Mouse (Mus musculus): ENCODE data around the gene Rell1.
"Not testable (repeated sequence)": the region's sequence is repeated elsewhere in the genome, so short reads cannot be mapped to it uniquely, and the experiment has no call there.

The Rell1 gene

DNA sequence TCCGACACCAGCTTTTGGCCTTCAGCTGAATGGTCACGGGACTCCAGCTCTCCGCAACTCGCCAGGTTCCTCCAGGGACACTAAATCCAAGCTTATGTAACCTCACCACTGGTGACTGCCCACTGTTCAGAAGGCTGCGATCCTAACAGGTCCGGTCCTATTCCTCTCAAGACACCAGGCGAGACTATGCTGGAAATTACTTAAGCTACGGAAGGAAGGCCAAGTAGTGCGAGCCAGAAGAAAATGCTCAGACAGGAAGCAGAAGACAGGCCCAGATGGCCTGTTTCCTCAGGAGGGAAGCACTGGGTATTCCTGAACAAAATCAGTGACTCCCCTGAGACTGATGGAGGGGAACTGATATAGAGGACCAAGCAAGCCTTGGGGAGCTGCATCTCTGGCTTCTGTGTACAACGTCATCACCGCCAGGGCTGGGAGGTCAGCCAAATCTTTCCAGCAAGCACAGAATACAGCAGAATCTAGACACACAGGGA, 17.2 kb downstream of the Rell1 start:
- no peak for DNase-seq

DNA sequence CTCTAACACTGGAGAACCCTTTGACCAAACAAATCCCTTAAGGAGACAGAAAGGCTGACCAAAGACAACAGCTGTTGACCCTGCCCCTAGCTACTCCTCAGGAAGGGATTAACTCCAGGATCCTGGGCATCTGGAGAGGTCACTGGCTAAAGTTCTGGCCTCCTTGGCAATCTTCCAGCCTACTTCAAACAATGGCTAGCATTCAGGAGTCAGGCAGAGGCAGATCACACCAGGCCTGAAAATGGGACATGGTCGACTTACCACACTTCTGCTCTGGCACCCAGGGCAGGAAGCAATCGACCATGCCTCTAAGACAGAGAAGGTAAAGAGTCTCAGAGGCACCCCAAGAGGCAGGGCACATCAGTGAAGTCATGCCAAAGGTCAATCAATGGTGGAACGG, 19.5 kb downstream of the Rell1 start:
- DNase-seq = peak; percentile 25 to 47

DNA sequence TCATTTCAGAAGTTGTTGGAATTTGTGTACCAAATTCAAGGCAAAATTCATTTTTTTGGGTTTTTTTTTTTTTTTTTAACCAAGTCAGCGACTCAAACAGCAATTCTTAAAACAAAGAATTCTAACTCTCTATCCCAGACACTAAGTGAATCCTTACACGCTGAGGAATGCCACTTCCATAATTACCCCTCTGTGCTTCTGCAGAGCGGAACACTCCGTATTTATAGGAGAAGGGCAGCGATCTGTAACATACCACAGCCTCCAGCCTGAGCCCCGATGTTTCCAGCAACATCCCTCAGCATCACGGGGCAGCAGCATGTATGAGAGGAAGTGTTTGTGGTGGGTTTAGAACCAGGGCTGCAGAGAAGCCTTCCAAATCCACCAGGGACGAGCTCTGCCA, 21.2 kb downstream of the Rell1 start:
- DNase-seq = no peak

DNA sequence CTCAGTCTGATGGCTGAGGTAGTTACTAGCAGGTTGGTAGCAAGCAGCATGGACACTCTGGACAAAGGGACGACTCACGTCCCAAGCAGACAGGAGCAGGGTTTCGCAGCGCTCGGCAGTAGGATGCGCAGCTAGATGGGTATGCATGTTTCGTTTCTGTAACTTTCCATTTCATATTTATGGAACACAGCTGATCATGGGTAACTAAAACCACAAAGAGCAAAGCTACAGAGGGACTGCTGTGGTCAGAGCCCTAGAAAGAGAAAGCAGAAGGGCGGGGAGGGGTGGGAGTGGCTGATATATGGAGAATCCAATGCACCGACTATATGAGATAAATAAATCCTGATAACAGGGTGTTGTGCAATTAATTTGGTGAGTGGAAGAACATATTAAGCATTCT, 25.4 kb downstream of the Rell1 start:
- DNase-seq = no peak

DNA sequence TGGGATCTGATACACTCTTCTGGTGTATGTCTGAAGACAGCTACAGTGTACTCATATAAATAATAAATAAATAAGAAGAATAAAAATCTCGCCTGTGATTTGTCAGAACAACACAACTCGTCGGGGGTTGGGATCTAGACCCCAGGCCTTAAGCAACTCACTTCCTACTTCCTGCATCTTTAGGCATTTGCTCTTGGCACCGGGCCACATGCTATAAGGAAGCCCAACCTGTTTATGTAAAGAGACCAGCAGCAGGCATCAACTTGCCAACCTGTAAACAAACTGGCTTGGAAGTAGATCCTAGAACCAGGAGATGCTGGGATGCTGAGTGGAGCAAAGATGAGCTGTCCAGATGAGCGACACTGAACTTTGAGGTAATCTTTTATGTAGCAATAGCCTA, 26.8 kb downstream of the Rell1 start:
- DNase-seq = no peak

DNA sequence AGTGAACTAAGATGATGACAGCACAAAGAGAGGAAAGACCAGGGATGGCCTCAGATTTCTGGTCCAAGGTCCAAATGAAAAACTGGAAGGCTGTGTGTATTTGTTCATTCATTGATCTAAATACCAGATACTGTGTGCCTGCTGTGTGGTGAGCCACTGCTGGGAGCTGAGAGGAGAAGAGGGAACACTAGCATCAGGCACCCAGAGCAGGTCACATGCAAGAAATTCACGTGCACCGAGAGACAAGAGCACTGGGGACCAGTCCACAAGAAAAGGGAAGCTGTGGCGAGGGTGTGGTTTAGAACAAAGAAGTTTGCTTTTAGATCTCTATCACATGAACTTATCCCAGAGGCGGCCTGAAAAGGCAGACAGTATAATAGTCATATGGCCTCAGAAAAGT, 30.1 kb downstream of the Rell1 start:
- peak; percentile 53 to 54 for DNase-seq

DNA sequence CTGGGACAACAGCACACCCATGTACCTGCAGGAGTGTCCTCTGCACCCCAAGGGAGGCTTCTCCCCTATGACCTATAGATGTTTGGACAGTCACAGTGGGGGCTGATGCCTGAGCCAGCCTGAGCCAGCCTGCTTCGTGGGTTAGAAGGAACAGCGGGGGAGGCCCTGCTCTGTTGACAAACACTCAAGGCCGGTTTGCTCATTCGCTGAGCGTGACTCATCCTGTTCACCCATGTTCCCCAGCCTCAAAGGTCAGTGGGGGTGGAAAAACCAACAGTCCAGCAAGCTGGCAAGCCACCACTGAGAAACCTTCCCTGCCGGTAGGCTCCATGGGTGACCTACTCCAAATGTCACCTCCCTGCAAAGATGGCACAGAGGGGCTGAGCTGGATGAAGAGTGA, 32.0 kb downstream of the Rell1 start:
- peak; percentile 77 to 87 for DNase-seq

DNA sequence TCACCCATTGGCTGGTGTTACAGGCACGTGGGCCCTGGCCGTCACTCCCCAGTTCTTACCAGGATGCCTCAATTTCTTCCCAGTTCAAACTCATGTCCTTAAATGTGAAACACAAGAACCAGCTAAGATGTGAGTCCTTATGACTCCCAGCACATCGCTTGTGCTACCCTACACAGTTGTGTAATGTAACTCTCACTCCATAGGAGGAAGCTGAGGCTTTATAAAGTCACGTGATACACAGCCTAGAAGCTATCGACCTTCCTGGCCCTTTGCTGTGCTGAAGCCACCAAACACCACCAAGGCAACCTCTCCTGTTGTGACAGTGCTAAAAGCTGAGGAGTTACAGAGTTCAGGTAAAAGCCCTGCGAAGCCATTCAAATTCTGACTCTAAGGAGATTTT, 33.1 kb downstream of the Rell1 start:
- no peak for DNase-seq

DNA sequence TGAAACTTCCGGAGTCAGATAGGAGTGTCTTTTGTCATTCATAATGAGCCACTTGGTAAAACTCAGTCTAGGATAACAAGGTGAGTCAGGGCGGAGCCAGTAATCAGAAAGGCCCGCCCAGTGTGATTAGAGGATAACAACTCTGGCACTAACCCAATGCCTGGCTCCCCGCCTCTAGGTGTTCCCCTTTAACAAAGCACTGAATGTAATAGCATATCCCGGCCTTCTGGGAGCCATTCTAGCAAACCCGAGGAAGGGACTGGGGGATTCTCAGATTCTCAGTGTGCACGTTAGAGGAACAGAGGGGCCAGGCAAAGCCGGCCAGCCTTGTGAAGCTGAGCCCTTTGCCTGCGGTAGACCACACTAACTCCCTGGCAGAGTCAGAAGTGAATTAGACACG, 35.9 kb downstream of the Rell1 start:
- peak; percentile 41 to 66 for DNase-seq

DNA sequence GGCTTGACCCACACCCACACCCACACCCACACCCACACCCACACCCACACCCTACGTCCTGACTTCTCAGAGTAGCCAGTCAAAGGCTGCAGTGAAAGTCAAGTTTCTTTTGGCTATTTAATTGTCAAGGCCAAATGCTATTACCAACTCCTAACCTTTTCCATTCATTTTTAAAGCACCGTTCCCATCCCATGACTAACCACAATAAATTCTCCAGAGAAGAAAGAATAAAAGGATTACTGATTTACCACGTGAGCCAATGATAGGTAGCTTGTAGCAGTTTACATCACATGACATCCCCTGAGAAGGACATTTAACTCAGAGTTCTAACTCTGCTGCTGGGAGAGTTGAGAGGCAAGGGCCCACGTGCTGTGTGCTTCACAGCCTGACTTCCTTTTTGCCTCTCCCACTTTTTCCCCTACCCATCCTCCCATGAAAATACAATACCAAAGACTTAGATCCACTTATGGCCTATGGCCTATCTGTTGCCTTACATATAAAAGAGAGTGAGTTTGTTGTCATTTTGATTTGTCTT, 37.8 kb downstream of the Rell1 start:
- no peak for DNase-seq

DNA sequence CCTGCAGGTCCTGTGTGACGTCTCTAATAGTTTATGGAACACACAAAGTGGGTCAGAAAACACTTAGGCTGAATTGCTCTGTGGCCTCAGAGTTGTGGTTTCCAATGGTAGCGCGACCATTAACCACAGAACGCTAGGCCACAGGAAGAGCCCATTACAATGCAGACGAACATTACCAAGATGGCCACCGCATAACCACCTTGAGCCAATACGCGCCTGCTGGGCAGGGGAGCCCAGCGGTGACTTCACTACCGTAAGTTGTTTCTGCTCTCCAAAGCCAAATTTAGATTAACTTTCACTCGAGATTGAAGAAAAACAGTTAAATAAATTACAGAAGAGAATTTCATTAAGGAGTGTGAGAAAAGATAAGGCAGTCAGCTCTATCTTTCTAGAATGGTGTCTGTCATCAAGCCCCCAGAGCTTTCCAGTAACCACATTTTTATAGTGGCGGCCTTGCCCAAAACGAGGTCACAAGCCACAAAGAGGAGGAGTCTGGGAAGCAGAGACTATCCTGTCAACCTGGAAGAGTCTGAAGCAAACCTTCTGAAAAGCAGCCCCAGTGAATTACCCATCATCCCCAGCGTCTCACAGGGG, 43.6 kb downstream of the Rell1 start:
- no peak for DNase-seq

DNA sequence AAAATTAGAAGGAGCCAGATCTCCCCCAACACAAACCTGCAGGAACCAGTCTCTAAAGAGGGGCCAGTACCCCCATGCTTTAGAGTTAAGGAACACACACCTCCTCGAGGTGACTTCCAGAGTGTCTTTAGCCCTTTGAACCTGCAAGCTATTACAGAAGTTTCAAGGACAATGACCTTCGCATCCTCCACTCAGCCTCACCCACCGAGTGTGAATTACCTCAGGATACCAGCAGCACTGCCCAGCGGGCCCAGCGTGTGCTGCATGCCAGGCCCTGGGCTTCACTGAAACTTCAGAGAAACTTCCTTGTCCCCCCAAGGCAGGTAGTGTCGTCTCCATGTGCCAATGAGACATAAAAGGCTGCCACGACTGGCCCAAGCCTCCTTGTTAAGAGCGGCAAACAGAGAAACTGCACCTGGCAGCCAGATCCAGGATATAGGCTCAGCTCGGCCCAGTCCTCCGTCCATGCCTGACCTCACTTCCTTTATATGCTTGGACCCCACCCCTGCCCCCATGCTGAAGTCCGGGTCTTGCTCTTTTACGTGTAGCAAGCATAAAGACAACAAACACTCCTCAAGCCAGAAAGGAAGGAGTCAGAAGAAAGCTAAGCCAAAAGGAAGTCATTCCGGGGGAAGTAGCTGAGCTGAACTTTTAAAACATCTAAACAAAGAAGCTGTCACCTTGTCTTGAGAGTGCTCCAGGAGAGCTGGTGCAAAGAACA, 45.2 kb downstream of the Rell1 start:
- DNase-seq = peak in 1 of 2 experiments; percentile 32

DNA sequence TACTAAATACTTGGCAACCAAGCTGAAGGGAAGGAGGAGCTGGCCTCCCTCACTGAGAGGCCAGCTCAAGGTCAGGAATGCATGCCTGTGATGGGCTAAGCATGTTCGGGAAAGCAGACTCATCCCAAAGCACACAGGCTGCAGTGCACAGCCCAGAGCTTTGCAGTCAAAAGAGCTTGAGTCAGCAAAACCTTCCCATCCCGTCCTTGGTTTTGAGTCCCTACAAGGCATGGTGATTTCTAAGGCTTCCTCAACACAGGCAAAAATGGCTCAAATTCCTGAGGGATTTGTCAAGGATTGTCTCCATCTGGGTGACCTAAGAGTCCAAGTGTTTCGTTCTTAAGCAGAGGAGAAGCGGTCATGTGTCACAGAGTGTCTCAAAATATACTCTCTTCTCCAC, 50.5 kb downstream of the Rell1 start:
- no peak for DNase-seq

DNA sequence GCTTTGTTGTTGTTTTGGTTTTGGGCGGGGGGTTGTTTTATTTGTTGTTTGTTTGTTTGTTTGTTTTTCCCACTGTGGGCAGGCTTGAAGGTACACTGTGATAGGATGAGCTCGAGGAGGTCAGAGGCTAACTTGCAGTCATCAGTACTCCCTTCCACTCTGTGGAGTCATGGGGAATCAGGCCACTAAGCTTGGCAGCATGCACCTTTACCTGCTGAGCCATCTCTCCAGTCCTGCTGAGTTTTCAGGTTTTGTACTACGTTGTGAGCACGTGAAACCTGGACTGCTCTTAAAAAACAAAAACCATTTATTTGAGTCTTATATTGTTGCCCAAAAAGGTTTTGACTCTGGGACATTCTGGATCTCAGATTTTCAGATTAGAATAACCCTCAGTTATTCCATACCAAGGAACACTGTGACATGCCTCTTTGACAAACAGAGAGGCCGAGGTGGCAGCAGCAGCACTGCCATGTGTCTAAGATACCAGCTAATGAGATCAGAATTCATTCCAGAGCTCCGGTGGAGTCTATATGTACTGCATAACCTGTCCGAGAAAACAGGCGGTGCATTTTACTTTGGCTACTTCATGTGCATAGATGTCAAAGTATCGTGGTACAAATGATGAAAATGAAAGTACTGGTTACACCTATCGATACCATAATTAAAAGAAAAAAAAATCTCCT, 52.1 kb downstream of the Rell1 start:
- no peak for DNase-seq

DNA sequence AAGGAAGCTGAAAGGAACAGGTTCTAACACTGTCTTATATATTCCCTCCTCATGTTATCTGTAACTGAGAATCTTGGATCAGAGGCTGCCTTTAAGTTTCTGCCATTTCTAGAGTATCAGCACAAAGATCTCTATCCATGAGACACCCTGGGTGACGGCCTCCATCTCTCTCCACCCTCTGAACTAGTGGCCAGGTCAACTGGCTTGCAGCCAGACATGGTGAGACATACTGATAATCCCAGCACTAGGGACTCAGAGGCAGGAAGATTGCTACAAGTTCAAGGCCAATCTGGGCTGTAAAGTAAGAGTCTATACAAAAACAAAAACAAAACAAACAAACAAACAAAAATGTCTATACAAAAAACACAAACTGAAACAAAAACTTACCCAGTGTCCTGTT, 53.8 kb downstream of the Rell1 start:
- DNase-seq = no peak

DNA sequence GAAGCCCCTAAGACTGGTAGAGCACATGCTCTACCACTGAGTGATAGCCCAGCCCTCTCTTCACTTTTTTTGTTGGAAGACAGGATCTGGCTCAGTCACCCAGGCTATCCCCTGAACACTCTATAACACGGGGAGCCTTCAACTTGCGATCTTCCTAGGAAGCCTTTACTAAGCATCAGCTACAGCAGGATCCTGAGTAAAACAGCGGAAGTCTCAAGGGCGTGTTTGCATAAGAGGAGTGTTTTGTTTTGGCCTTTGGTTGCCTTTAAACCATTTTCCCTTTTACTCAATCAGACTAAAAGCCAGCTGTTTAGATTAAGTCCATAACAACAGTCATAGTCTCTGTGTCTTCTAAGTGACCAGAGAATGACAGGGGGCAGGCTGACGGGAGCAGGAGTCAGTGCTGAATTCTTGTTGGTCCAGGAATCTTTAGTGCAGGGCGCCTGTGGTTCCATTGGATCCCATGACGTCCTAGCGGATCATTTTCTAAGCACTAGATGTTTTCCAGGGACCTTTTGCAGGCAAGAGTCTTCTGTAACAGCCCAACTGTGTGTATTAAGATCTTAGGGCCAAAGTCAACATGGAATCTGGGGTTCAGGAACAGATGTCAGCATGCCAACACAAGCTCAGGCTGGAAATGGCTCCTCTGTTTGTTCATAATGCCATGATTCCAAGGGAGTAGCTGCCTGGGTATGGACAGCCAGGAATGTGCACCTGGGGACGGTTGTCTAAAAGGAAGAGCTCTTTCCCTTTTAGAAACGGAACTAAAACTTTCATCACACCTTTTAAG, 58.3 kb downstream of the Rell1 start:
- no peak for DNase-seq

DNA sequence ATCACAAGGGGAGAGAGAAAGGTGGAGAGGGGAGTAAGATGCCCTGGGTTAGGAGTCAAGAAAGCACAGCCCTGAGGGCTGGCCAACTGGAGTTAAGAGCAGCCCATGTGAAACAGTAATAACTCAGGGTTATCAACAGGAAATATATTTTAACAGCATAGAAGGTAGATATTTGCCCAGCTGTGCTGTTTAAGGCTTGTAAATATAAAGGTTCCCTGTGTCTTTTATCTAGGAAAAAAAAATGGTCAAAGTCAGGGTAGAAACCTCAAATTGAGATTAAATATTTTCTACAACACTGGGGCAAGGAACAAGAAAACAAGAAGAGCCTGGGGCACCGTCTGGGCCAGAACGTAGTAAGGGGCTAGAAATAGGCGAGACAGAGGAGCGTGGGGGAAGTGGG, 61.2 kb downstream of the Rell1 start:
- DNase-seq = no peak

DNA sequence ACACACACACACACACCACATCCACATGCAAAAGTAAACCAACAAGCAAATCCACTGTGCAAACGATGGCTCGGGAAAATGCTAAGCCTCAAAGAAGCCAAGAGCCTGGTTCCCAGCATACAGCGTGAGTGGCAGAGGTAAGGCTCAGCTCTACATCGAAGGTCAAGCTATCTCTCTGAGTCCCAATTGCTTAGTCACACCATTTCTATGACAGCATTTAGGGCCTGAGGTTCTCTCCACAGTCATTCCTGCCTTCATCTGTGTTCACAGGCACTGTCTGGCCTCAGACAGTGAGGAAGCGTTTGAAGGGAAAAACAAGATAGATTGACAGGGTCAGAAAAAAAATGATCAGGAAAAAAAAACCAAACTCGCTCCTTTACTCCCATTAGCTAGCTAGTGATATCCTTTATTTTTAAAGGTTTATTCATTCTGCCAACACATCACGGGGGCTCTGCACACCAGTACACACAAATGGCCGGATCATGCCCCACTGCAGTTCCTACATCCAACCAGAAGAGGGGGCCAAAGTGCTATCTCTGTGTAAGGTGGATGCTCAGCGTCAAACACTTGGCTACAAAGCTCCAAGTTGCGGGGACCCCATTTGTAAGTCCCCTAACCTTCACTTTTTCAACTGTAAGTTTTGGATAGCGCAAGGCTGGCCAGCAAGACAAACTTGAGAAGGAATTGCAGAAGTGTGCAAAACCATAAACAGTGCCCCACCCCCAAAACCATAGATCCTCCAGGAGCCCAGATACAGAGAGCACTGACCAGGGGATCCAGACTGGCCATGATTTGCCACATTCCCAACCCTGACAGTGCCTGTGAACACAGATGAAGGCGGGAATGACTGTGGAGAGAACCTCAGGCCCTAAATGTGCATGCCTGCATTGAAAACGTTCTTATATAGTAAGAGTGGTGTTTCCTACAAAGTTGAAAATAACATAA, 62.3 kb downstream of the Rell1 start:
- peak; percentile 73 to 79 for DNase-seq

DNA sequence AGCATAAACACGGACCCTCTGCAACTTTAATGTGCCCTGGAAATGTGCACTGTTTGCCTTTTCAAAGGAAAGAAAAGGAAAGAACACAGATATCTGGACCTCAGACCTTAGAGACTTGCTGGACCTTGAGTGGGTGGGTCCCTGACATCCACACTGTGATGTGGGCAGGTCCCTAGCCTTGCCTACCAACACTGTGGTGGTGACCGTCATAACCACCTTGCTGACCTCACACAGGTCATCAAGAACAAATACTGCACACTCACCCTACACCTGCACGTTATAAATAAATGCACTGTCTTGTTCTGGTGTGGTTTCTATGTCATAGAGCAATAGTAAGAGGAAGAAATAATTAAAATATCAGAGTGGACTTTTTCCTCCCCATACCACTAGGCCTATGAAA, 65.4 kb downstream of the Rell1 start:
- no peak for DNase-seq

DNA sequence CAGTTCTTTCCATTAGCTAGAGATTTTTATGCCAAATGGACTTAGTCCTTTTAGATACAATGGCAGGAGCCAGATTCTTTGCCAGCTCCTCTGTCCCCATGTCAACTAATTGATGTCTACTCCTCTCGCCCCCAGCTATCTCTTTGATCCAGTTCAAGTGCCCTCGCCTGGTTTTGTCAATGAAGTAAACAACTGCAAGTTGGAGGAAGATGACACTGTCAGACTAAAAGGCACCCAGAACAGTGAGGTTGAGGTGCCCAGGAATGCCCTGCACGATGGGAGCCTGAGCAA, 70.9 kb downstream of the Rell1 start:
- no peak for DNase-seq

DNA sequence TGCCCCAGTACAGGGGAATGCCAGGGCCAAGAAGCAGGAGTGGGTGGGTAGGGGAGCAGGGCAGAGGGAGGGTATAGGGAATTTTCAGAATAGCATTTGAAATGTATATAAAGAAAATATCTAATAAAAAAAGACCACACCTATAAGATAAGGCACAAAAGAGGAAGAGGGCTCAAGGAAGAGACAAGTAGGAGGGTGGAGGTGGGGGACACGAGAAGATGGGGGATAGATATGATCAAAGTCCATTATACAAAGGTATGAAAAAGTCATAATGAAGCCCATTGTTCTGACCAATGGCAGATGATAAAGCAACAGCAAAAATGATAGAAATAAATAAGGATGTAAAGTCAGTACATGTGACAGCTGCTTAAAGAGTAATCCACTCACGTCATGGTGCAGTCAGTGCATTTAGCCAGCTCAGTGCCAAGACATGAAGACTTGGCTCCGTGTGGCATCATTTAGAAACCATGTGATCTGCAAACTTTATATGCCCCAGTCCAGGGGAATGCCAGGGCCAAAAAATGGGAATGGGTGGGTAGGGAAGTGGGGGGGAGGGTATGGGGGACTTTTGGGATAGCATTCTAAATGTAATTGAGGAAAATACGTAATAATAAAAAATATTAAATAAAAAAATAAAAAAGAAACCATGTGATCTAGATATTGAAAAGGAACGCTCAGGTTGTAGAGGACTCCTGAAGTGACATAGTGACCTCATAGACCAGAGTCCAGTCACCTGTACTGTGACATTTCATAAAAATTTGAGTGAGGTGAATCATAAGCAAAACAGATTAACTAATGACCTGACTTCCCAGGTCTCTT, 71.5 kb downstream of the Rell1 start:
- not testable (repeated sequence) for DNase-seq
